Mouse (Mus musculus) midbrain, postnatal 0 days (tissue): ENCODE results near the gene Elobl. TPM values are rescaled to one million over a fixed set of nuclear protein-coding genes. Genes with fewer than 3 reads are reported as not detected.

ENCODE experiments used
- ATAC-seq: fragments of 200-750 bp; cut with Nextera tagmentation; 2 replicates; pipeline ENCODE4 v1.8.0; 2017; ENCODE audit warnings: moderate number of reproducible peaks, mild to moderate bottlenecking, moderate TSS enrichment, moderate library complexity; ENCODE audit not compliant: low FRiP score
- DNase-seq: peaks from one replicate; pipeline ENCODE4 v3.0.0-alpha.2; 2015; ENCODE audit warnings: low spot score
- H3K27ac ChIP-seq: fragments of 300-500 bp; sonication (generic); 2 replicates; pipeline ENCODE4 v1.5.1; 2014; ENCODE audit warnings: low read depth, mild to moderate bottlenecking, low read length, mixed read lengths
- H3K27me3 ChIP-seq: fragments of 300-500 bp; sonication (generic); 2 replicates; pipeline ENCODE4 v1.6.1; 2014; ENCODE audit warnings: low read length, control low read depth, mixed read lengths; ENCODE audit not compliant: insufficient read depth
- H3K36me3 ChIP-seq: fragments of 300-500 bp; sonication (generic); 2 replicates; pipeline ENCODE4 v1.6.1; 2014; ENCODE audit warnings: low read length, control low read depth, mixed read lengths; ENCODE audit not compliant: insufficient read depth
- H3K4me1 ChIP-seq: fragments of 300-500 bp; sonication (generic); 2 replicates; pipeline ENCODE4 v1.6.1; 2014; ENCODE audit warnings: mild to moderate bottlenecking, control low read depth, antibody characterized with exemption, low read length, mixed read lengths; ENCODE audit not compliant: insufficient read depth
- H3K4me2 ChIP-seq: fragments of 300-500 bp; sonication (generic); 2 replicates; pipeline ENCODE4 v1.6.1; 2014; ENCODE audit warnings: low read depth, mild to moderate bottlenecking, low read length, mixed read lengths; ENCODE audit not compliant: poor library complexity, severe bottlenecking
- H3K4me3 ChIP-seq: fragments of 300-500 bp; sonication (generic); 2 replicates; pipeline ENCODE4 v1.5.1; 2014; ENCODE audit warnings: low read depth, mild to moderate bottlenecking, low read length, moderate library complexity
- H3K9ac ChIP-seq: fragments of 300-500 bp; sonication (generic); replicated peaks from 2 replicates; pipeline ENCODE4 v1.6.1; 2014; ENCODE audit warnings: mild to moderate bottlenecking, low read length, moderate library complexity, mixed read lengths; ENCODE audit not compliant: poor library complexity, severe bottlenecking
- H3K9me3 ChIP-seq: fragments of 300-500 bp; sonication (generic); 2 replicates; pipeline ENCODE4 v1.6.1; 2016; ENCODE audit warnings: low read length, control low read depth
- CTCF ChIP-seq: IDR thresholded peaks from 2 replicates; pipeline ENCODE4 v1.5.1; 2016; ENCODE audit warnings: antibody characterized with exemption, mild to moderate bottlenecking
- whole genome bisulfite sequencing: fragments of 180-500 bp; shearing (Covaris S2); extraction: QIAGEN DNeasy Blood & Tissue Kit; methylation state at CpG from one replicate; pipeline ENCODE4 v1.1.7; 2014; 5-methylcytosine and 5-hydroxymethylcytosine counted together
- polyA plus RNA-seq: library from polyadenylated mRNA; unstranded; fragments of >200 nt; fragmentation: Nextera tagmentation; extraction: Ambion mirVana; gene quantifications from 2 replicates; pipeline ENCODE4 v1.2.1, GENCODE M21; 2015
- total RNA-seq: library from RNA; depleted of rRNA; stranded (reverse); fragments of >200 nt; gene quantifications from 2 replicates; pipeline ENCODE4 v1.2.3, GENCODE M21; 2014

Elobl gene
- total and polyA plus RNA-seq, 2 experiments from 2014 or later, result 0.44 TPM; not detected in 1

- WGBS, result 94% methylated on average over 13 of the region's 13 CpGs
Measured at GRCm38 (mm10) chr11:88950640-88951250, 16.0 kb downstream of the Elobl start.

DNA sequence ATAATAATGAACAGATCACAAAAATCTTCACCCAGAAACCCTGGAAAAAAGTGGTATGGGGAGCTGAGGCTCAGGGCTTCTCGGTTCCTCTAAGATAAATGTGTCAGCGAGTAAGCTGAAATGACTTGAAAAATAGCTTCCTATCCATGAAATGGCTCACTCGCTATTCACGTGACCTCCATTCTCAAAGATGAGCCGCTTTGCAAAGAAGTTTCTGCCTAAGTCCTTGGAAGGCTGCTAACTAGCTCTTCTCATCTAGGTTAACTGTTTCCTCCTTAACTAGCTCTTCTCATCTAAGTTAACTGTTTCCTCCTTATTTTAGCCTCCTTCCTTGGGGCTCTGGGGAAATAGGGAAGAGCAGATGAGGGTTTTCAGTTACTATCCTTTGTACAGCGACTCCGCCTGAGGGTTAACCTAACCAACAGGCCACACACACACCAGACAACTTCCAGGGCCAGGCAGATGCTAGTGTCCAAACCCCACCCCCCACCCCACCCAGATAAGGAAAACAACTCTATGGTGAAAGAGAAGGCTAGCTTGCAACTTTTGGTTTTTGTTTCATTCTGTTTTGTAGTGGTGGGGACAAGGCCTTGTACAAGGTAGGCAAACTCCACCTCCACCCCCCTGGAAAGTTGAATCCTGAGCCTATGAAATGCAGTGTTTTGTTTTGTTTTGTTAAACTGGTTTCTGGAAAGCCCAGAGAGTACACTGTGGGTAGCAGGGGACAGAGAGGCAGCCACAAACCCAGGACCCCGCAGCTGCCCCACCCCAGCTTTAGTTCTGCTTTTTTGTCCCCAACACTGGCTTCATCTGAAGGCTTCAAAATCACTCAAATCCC is 16.7 kb downstream of the Elobl start:
- Histone ChIP-seq H3K4me2 (no peak overlapping the region), H3K27me3 (no peaks in the 10 kb centered on the region), H3K4me1 (no peaks in the 10 kb centered on the region), H3K9me3 (no peaks in the 10 kb centered on the region), H3K9ac (no peak overlapping the region), H3K27ac (no peak overlapping the region), H3K36me3 (peaks cover 29% of the 10 kb centered on the region), H3K4me3 (no peak overlapping the region)
- TF ChIP-seq CTCF, result no peak
- ATAC-seq (no peak), DNase-seq (no peak)
- 90% methylated on average over 8 of the region's 8 CpGs for WGBS

More at GRCm38 (mm10) chr11:88950640-88951250, 16.0 kb downstream of the Elobl start:
- DNase-seq (no peak), ATAC-seq (no peak)
- Histone ChIP-seq H3K36me3 (peaks cover 22% of the 10 kb centered on the region), H3K27ac (no peak overlapping the region), H3K4me2 (no peak overlapping the region), H3K9me3 (no peaks in the 10 kb centered on the region), H3K4me1 (no peaks in the 10 kb centered on the region), H3K4me3 (no peak overlapping the region), H3K9ac (no peak overlapping the region), H3K27me3 (no peaks in the 10 kb centered on the region)
- TF ChIP-seq CTCF, result no peak

DNA sequence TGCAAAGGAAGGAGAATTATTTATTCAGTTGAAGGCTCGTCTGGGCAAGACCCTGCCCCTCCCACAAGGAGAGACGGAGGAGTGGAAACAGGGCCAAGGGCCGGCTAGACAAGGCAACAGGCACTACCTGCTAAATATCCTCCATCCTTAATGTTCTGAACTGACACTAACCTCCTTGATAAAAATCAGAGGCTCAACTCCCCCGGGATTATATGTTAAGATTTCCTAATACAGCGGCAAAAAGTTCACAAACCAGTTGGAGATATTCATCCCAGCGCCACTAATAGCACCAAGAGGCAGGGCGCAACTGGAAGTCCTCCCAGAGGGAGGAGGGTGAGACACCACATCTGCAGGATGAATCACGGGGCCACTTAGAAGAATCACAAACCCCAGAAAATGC is 17.8 kb downstream of the Elobl start:
- TF ChIP-seq CTCF, result no peak
- H3K27me3 ChIP-seq, result no peaks in the 10 kb centered on the region

GRCm38 (mm10) chr11:88945971-88946585 is 20.7 kb downstream of the Elobl start:
- Histone ChIP-seq H3K9me3 (no peaks in the 10 kb centered on the region), H3K27ac (no peak overlapping the region), H3K4me2 (no peak overlapping the region), H3K9ac (no peak overlapping the region), H3K27me3 (no peaks in the 10 kb centered on the region), H3K4me1 (no peaks in the 10 kb centered on the region), H3K4me3 (no peak overlapping the region), H3K36me3 (peaks cover 45% of the 10 kb centered on the region)
- WGBS, result 83% methylated on average over 7 of the region's 8 CpGs
- TF ChIP-seq CTCF, result no peak
- ATAC-seq (no peak), DNase-seq (no peak)

More for the DNA sequence above, 17.8 kb downstream of the Elobl start:
- Histone ChIP-seq H3K9ac (no peak overlapping the region), H3K36me3 (peaks cover 38% of the 10 kb centered on the region), H3K27ac (no peak overlapping the region), H3K4me2 (no peak overlapping the region), H3K4me3 (no peak overlapping the region), H3K9me3 (no peaks in the 10 kb centered on the region), H3K4me1 (no peaks in the 10 kb centered on the region)
- 77% methylated on average over 8 of the region's 8 CpGs for WGBS
- no peak for DNase-seq
- no peak for ATAC-seq

DNA sequence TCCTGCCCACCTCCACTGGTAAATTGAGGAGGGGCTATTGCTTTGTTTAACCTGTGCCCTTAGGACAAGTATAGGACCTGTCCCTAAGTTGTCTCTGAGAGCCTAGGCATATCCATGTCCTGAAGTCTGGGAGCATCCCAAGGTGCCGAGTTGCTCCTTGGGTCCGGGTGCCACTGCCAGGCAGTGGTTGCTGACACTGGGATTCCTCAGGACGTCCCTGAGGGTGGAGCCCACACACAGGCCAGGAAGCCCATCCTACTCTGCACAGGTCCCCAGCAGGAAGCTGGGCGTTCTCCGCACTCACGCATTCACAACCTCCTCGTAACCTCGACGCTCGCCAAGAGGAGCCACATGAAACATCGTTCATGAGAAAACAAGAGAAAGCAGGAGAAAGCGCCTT is 25.2 kb downstream of the Elobl start:
- H3K4me1 ChIP-seq, result no peaks in the 10 kb centered on the region
- 84% methylated on average over 12 of the region's 12 CpGs for WGBS
- H3K4me2 ChIP-seq, result no peak overlapping the region
- TF ChIP-seq CTCF, result no peak
- no peak overlapping the region for H3K27ac ChIP-seq
- no peaks in the 10 kb centered on the region for H3K27me3 ChIP-seq
- no peaks in the 10 kb centered on the region for H3K9me3 ChIP-seq
- H3K4me3 ChIP-seq, result no peak overlapping the region
- H3K36me3 ChIP-seq, result peaks cover 38% of the 10 kb centered on the region
- H3K9ac ChIP-seq, result no peak overlapping the region
- ATAC-seq (no peak), DNase-seq (no peak)

DNA sequence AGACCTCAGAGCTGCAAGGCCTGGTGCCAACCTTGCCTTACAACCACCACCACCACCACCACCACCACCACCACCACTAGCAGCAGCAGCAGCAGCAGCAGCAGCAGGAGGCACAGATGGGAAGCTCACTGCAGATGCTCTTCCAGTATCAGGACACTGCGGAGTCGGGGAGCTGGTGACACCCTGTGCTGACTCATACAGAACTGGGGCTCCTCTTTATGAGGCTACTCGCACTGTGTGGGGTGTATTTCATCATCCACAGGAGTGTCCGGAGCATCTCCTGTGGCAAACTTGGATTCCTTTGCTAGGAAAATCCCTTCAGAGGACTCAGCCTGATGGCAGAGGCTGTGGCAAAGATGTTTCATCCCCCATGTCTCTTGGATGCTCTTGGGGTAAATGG is 27.1 kb downstream of the Elobl start:
- Histone ChIP-seq H3K4me1 (no peaks in the 10 kb centered on the region), H3K27ac (no peak overlapping the region), H3K27me3 (no peaks in the 10 kb centered on the region), H3K9ac (no peak overlapping the region), H3K36me3 (peaks cover 34% of the 10 kb centered on the region), H3K4me3 (no peak overlapping the region), H3K4me2 (no peak overlapping the region), H3K9me3 (no peaks in the 10 kb centered on the region)
- no peak for DNase-seq
- ATAC-seq, result no peak
- WGBS, result 91% methylated on average over 4 of the region's 4 CpGs
- no peak for TF ChIP-seq CTCF
